Mouse (Mus musculus) T-cell, adult 2 months (primary cell): ENCODE results near the gene Dpf3.

Experiments used
- DNase-seq: peaks from one replicate; pipeline ENCODE4 v3.0.0; 2022; ENCODE audit warnings: low spot score

Dpf3 gene

DNA sequence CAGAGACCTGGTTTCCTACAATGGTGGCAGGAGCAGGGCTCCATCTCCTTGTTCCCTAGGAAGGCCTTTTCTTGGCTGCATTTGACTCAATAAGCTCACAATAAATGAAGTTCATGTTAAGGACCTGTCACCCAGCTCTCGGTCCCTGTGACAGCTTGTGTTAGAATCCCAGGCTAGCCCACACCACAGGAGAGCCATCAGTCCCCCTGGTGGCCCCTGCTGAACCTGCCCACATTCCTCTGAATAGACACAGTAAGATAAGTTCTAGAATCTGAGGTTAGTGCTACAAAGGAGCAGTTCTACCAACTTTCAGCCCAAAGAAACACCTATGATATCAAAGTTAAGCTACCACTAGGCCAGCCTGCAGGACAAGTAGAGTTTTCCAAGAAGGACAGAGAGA, 149.2 kb downstream of the Dpf3 start:
- DNase-seq: no peak

DNA sequence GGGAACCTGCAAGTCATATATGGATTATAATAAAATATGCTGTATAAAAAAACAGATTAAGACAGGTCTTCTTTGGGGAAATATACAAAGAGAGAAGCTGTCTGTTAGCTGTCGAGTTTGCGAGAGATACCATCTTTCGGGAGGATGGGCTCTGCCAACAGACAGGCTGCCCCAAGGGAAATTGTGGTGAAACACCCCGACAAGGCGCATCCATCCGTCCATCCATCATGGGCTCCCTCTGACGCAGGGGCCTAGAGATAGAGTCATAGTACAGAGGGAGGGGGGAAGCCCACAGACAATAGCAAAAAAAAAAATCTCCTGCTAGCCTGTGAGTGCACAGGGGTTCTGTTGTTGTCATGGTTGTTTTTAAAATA, 149.8 kb downstream of the Dpf3 start:
- no peak for DNase-seq

DNA sequence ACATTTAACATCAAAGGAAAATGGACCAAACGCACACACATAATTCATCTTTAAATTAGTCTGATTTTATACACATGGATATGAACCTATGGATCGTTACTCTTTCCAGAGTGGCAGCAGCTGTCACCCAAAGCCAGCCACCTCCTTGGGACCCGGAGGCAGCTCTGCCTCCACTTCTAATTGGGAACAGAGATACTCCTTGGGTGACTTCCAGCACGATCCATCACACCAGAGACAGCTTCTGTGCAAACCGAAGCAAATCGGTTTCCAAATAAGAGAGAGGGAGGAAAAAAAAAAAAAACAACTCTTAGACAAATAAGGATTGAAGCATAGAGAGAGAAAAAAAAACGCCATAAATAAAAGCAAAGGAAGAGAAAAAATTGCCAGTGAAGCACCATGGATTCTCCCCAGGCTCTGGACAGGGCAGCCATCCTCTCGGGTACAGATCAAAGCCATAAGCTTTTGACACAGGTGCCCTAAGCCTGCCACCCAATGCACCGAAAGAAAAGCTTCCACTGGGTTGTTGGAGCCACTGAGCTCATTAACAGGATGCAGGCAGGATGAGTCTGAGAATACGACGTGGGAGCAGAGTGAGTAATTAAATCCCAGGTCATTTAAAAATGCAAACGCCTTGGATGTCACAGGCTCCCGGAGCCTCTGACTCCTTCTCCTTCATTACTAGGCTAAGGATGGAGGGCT, 150.3 kb downstream of the Dpf3 start:
- no peak for DNase-seq

DNA sequence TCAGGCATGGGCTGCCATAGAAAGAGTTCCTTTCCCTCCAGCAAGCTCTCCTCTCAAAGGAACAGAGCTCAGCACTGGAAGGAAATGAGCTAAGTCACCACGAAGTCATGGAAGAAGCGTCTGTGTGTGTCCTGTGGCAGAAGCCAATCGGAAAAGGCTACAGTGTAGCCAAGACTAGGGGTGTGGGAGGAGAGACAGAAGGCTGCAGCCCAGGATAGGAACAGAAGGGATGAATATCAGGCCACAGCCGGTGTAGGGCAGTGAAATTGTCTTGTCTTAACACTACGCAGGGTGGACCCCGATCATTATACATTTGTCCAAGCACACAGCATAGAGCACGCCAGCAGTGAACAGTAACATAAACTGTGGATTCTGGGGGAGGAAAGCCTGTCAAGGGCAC, 157.5 kb downstream of the Dpf3 start:
- no peak for DNase-seq

DNA sequence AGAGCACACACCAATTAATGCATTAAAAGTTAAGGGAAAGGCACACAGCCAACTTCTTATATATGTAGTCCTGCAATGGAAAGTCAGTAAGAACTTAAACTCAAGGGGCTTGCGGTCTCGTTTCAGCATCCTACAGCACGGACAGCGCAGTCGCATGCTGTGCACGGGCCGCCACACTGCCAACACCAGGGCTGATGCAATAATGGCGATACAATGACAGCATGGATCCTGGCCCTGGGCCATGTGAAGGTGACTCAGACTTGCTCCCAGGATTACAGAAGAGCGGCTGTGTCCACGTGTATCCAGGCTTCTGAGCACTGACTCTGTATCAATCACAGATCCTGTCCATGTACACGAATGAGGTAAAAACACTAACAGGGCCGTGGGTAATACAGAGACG, 158.6 kb downstream of the Dpf3 start:
- no peak for DNase-seq

DNA sequence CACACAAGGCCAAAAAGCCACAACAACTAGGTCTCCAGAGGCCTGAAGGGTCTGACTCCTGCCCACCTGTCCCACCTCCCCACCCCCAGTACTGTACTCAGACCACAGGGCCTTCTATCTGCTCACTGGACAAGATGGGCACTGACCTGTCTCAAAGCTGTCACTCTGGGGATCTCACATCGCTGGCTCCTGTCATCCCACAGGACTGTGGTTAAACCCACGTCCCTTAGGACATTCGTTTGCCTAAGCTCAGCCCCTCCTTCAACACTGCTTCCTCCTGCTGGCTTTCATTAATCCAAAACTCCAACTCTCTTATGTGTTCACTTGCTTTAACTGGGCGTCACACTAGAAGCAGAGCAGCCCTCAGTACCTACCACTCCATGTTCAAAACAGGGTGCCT, 159.0 kb downstream of the Dpf3 start:
- DNase-seq: no peak

DNA sequence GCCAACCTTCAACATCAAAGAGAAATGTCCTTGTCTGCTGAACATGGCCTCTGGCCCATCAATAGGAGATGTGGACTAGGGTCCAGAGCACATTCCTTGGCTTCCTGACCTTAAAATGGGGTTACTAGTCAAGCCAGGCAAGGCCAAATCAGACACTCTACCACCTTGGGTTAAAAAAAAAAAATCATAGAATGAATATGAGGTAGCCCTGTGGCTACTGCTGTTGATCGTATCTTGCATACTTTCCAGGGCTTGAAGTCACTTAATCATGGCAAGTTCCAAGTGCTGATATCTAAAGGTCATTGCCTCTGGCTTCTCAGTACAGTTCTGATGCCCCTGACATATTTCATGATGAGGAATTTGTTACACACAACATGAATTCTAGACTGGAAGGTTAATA, 160.1 kb downstream of the Dpf3 start:
- no peak for DNase-seq

DNA sequence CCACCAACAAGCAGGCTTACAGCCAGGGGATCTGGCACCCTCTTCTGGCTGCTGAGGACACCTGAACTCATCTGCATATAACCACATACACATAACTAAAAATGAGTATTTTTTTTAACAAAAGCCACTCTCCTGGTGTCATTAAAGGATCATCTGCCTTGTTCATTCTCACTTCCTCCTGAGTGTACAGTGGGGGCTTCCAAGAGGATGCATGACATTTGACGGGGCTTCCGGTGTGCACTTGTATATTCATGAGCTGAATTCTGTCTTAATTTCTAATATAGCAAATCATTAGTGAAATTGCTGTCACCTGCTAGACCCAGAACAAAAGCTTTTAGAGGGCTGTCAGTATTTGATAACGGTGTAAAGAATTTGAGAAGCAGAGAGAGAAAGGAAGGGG, 166.8 kb downstream of the Dpf3 start:
- DNase-seq: no peak

DNA sequence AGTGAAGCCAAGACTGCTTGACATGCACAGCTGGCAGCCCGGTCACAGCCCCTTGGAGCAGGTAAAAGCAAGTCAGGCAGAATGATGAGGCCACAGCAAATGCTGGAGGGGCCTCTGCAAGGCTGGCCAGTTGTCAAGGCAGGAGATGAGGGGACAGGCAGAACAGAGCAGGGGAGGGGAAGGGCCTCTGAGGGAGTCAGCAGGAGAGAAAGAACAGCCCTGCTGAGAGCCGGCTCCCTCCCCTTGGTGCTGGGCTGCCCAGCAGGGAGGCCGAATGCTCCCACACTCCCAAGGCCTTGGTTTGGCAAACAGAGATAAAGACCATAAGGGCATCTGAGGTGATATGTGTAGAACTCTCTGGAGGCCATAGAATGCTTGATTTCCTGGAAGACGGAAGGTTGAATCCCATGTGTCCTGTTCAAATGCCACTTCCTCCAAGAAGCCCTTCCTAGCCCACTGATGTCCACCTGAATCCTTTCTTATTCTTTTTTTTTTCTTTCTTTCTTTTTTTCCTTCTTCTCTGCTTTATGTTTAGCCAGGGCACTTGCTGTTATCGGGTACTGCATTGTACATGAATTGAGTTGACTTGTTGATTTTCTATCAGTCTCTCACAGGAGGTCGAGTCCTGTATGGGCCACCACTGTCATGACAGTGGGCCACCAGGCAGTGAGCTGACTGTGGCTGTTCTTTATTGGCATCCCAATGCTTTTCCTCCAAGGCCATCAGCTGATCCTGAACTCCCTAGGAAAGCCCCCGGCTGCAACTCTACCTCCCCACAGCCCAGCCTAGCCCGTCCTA, 169.7 kb downstream of the Dpf3 start:
- no peak for DNase-seq

DNA sequence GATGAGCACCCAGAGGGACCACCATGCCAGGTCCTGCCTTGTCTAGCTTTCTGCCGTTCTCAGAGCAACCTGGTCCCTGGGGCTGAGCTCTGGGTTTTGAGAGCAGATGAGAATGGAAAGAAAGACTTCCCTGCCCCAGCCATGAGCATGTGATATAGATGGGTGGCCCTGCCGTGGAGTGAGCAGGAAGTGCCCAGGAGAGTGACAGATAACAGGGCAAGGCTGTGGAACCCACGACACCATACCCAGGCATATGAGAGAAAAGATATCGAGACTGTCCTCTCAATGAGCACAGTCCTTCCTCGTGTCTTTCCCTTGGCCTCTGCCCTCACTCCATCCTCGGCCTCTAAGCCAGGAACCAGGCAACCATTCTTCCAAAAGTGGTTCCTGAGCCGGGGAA, 172.8 kb downstream of the Dpf3 start:
- no peak for DNase-seq

DNA sequence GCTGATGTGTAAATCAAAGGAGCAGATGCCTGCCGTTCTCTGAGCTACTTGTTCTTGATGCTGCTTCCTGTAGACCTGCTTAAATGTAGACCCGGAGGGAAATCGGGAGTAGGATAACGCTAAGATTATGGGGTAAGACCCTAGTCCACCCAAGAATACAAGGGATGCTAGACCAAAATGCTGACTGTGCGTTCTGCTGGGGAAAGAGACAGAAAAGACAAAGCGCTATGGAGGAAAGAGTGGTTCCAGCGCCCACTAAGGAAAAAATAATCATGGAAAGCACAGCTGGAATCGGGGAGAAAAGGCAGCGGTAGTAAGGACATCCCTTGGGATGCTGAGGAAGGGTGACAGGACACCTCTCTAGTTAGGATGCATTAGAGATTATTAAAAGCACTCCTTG, 174.7 kb downstream of the Dpf3 start:
- DNase-seq: no peak

DNA sequence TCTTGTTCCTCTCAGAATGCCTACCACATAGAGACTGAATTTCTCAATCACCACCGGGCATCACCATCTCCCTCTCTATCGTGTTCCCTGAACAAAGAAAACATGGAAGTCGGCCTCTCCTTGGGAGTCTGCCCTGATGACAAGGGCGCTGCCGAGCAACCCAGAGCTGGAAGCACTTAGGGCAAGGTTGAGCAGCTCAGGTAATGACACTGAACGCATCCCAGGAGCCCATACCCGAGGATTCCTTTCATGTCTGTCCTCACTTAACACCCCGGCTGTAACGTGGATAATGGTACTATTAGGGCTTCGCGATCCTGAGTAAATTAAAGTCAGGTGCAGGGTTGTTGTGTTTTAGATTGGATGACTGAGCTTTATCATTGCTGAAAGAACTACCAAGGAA, 176.9 kb downstream of the Dpf3 start:
- DNase-seq: no peak

DNA sequence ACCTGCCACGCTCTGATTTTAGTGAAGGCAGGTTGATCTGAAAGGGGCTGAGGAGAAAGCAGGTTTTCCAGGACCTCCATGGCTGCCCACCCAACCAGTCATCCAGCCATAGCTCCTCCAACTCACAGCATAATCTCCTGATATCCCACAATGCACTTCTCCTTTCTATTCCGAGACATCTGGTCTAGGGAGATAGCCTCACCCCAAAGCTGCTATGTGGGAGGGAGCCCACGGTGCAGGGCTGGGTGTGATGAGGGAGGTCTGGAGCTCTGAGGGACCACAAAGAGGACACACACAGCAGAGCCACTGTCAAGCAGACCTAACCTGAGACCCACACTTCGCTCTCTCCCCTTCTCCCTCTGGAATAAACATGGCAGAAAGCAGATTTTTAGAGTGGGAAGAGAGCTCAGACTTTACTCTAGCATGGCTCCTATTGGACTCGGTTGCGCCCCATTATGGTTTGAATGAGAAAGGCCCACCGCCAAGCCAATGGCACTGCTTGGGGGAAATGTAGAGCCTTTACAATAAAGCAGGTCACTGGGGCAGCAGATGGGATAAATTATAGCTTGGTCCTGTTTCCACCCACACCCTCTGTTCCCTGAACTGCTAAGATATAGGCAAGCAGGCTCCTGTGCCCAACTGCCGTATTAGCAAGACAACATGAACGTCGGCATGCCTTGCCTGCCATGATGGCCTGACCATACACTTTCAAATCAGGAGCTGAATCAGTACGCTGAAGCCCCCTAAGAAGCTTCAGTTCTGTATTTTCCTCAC, 178.3 kb downstream of the Dpf3 start:
- no peak for DNase-seq

DNA sequence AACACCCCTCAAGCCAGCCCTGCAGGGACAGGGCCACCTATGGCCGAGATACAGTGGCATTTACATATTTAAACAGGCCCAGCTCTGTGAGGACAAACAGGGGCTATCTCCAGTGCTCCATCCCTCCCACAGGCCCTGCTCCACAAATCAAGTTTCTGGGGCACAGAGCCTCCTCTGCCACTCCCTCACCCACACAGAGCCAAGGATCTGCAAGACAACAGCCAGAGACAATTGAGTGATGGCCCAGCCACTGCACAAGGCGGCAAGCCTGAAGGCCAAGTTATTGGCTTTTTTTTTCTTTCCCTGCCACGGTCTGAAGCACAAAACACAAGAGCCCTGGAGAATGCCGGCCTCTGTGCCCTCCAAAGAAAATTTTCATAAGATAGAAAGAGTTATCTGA, 178.9 kb downstream of the Dpf3 start:
- DNase-seq: no peak

DNA sequence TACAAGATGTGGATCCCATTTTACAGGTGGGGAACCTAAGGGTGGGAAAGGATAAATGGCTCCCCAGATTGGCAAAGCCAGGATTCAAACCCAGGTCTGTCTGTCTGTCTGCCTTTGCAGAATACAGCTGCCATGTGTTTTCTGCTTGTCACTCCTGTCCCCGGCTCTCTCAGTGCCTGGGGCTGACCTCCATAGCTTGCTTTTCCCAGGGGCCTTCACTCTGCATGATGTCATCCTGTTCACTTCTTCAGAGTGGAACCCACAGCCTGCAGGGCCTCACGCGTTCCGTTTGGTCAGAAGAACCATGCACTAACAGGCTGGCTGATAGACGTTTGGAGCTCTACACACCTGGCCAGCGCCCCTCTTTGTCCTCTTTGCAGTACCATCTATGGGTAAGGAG, 184.3 kb downstream of the Dpf3 start:
- no peak for DNase-seq

DNA sequence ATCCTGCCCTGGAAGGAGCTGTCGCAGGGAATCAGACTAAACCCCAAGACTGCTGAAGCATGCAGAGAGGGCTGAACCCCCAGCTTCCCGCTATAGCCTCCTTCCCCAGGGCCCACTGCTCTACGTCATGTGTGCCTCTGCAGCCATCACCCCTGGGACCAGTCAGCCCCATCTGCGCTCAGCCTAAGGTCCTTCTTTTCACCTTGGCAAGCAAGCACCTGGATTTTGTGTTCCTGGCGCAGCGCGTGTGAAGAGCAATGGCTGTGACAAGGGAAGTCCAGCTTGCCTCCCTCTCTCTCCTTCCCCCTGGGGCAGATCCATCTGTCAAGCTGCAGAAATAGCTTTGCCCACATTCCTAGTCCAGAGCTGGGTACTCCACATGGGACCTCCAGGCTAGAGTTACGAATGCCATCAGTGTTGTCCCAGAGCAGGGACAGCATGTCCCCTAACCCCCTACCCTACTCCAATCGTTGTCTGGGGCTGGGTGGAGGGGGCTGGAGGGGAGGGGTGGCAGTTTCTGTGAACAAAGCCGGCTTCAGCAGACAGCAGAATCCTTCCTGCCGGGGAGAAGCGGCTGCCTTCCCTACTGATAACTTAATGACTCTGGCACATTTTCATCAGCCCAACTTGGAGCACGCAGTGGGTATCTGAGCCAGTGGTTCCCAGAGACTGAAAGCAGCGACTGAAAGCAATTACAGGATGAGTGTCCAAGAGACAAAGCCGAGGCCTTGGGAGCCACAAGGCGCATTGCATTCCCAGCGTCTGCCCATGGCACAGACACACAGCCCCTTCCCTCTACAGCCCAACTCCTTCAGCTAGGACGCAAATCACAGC, 185.0 kb downstream of the Dpf3 start:
- DNase-seq: no peak

DNA sequence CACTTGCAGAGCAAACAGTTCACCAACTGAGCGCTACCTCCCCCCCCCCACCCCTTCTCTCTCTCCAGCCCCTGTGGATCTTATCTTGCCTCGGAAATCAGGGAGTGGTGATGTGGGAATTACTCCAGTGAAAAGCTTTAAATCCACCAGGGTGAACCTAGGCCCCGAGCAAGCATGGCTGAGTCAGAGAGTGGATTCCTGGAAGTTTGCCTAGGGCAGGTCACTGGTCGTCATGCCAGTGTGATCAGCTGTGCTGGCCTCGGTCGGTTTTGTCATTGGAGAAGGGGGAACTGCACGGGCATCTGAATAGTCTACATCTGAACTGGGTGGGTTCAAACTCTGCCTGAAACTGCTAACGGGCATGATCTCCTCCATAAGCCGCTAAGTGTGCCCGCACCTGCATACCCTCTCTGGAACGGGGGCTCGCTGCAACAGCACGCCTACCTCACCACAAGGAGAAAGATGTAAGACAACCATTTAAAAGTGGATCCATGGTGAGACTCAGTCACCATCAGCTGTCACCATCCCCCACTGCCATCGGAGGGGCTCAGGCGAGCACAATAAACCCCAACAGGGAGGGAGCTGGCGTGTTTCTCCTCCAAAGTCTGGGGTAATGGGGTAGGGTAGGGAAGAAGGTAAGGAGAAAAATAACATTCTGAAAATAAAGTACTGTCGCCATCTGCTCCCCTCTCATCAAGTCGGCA, 185.7 kb downstream of the Dpf3 start:
- no peak for DNase-seq

DNA sequence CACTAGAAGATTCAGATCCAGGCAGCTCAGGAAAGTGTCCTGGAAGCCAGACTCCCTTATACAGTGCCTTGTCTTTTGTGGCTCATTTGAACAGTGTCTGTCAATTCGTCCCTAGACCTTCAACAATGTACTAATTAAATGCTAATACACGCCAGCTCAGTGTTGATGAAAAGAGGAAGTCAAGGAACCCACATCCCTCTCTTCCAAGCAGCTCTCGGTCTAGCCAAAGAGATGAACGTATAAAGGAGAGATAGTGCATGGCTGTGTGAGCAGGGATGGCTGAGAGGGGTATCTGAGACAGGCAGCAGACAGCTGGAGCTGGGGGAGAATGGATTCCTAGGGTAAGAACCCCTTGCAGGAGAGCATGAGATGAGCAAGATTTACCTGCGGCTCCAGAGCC, 189.2 kb downstream of the Dpf3 start:
- no peak for DNase-seq

DNA sequence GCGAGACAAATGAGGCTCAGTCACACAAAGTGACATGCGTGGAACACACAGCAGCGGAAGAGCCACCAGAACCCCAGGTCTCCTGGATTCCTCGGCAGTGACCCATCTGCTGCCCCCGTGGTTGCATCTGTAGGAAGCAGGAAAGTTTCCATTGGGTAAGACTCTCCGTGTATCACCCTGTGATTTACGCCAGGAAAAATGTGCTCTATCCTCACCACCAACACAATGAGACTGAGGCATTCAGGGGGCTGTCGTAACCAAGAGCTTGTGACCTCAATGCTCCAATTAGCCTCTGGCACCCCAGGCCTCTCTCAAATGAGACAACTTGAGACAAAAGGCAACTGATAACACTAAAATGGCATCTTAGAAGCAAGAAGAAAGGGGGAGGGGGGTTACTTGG, 192.5 kb downstream of the Dpf3 start:
- no peak for DNase-seq

DNA sequence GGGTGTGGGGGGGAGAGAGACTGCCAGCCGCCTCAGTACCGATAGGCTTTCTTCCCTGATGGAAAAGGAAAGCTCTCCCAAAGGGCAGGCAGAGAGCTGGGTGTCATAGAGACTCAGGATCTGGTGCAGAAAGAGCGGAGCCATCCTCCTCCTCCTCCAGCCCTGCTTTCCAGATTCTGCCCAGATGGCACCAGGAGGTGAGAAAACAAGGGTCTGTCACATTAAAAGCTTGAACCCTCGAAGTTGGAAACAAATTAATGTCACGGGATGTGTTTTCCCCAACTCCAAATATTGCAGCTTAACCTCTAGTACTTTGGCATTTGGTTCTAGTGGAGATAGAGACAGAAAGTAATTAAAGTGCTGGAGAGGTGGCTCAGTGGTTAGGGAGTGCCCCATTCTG, 195.6 kb downstream of the Dpf3 start:
- no peak for DNase-seq
